Mouse (Mus musculus) retina, postnatal 7 days (tissue): ENCODE results near the gene Tspan2.
A peak's percentile ranks its signal among the peaks of the same experiment; 100 is the strongest.

ENCODE experiments used
- DNase-seq: peaks from one replicate; pipeline ENCODE4 v3.0.0-alpha.2; 2012; ENCODE audit warnings: low read depth, low spot score

Tspan2 gene

DNA sequence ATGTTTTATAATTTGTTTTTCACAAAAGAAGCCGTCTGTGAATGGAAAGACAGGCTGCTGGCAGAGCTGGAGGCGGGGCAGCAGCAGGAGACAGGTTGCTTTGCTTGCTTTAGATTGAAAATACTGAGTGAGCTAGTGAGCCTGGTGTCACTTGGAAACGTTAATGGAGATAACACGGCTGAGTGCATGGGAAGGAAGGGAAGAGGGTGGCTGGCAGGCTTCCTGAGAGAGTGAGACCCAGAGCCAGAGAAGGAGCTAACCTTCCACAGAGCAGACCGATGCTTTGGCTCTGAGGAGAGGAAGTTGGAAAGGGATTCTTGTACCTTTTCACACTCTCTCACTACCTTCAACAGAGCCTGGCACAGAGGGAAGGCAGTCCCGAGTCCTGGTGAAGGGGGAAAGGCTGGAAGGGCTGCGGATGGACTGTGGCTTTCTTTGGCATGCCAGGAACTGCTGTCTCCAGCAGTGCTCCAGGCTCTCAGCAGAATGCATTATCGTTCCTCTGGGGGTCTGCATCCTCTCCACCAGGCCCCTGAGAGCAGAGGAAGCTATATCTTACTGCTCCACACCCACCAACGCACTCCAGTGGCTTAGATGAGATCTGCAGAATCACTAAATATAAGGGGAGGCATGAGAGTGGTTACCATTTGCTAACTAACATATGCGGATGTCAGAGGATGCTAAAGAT lies 29.5 kb downstream of the Tspan2 start:
- no peak for DNase-seq

DNA sequence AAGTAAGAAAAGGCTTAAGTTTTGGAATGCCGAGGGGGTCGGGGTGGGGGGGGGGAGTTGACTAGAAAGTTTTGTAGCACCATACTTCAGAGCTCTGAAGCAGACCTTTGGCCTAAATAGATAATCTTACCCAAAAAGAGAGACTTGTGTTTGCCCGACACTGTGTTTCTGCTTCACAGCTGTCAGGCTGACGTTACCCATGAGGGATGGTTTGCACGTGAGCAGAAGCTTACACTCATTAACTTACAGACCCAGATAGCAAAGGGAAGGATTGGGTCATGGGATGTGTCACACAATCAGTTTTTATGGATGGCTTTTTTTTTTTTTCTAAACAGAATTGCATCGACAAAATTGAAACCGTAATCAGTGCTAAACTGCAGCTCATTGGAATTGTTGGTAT lies 30.5 kb downstream of the Tspan2 start:
- no peak for DNase-seq

DNA sequence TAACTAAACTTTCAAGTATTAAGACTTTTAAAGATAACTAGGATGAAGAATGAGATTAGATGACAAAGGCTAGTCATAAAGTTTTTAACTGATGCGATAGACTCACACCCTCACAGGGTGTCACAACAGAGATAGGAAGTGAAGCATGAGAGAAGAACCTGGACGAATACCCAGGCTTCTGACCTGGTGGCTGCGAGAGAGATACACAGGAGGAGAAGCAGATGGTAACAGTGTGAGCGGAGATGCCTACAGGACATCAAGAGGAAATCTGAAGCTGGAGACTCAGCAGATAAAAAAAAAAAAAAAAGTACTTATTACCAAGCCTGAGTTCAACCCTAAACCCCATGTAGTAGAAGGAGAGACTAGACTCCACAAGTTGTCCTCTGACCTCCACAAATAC lies 38.7 kb downstream of the Tspan2 start:
- no peak for DNase-seq

DNA sequence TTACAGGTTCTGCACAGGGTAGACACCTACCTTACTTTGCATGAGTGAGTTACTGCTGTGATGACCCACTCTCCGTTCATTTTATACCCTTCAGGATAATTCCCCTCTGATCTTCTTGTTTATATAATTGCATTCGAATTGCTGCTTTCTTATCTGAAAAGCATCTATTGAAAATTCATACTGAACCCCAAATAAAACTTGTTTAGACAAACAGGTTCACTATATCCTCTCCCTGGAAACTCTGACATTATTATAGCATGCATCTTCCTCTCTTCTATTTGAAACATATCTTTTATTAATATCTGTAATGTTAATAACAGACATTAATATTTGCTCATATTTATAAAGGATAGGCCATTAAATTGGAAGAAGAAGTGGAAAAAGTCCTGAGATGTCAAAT lies 48.3 kb downstream of the Tspan2 start, which contains the start of gene Tshb:
TSS of gene Tshb (minus strand) at position 101 of the 400 bp plus-strand sequence.
- DNase-seq = no peak

DNA sequence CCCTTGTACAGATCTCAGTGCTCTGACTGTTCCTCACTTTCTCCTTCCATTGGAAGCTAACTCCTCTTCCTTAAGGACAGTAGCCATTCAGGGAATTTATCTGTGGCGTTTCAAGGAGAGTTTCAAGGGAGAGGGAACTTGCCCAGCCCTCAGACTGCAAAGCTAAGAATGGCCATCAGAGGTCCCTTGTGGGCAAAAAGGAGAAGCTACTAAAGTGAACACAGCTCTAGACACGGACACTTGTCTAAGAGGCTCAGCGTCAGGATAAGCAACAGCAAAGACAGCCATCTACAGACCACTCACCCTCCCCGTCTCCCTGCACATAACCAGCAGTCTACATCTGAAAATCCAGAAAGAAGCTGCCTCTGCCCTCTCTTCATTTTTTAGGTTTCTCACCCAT lies 53.0 kb downstream of the Tspan2 start:
- no peak for DNase-seq

DNA sequence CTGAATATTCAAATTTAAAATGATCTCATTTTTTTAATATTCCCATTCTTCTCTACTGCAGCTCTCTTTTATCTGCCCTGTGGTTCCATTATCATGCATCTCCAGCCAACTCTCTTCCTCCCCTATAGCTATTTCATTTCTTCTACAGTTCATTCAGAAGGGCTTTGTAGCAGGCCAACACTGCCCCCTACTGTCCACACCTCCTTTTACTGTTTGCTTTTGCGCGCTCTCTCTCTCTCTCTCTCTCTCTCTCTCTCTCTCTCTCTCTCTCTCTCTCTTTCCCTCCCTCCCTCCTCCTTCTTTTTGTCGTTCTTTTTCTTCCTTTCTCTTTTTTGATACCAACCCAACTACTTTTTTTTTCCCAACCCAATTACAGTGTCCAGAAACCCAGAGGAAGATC lies 69.6 kb downstream of the Tspan2 start:
- DNase-seq = peak; percentile 42

DNA sequence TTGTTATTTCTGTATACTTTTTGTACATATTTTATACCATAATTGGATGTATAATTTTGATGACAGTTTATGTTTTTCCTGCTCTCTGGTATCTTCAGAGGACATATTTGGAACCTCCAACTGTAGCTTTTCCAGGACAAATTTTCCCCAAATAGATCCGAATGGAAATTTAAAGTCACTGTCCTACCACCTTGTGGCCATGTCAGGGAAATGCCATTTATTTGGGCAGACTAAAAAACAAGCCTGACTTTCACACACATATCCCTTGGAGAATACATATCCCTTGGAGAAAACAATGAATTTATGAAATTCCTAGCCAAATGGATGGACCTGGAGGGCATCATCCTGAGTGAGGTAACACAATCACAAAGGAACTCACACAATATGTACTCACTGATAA lies 108.1 kb downstream of the Tspan2 start:
- no peak for DNase-seq

DNA sequence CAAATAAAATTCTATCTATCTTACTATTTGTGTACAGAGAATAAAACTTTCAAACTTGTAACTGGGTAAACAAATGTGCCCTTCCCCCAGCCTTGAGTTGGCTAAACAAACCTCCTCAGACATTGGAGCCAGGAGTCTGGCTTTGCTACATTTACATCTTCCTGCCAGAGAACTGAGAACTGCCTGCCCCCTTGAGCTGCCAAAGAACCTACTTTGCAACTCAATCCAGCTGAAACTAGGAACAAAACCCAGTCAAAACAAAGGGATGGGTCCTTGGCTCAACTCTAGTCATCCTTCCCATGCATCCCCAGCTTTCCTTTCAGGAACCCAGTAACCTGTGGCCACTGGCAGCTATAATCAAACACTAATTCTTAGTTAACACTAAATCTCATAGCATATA lies 114.3 kb downstream of the Tspan2 start:
- DNase-seq = no peak
